20 mouse cellular contexts compared by ENCODE assay signal in genomic region chr8:83079534-83079844, GRCm38 (mm10).
DNase-seq lines count a peak whose midpoint lies in the region; ATAC-seq and TF ChIP-seq lines count a peak whose summit lies in the region.
"Had no signal": no experiment of that assay in that cellular context is flagged by ENCODE, and none has a peak within 500 bp of the region (broad histone marks: within the 10 kb centered on the region; RNA-seq: fewer than 3 reads in every experiment).

No protein-coding gene starts in this region.

- DNase-seq in heart, embryonic 10.5 days (ENCODE audit: low spot score): peak; percentile 69
- DNase-seq in heart, adult 2 months: no peak
- no peak for DNase-seq in kidney, postnatal 25 days
- DNase-seq in retina, postnatal 1 day: peak; percentile 17
- DNase-seq in retina, embryonic 14.5 days (ENCODE audit: low spot score): no peak
- DNase-seq: adrenal gland, adult 2 months; adrenal gland, postnatal 25 days; cerebellum, adult 18-20 months; cerebellum, adult 9-11 months; cerebellum, postnatal 36 days; gastrocnemius, postnatal 10 days; heart, postnatal 36 days had no signal

- TF ChIP-seq EP300 in heart, adult 2 months (IDR thresholded peaks at IDR 0.05; ENCODE audit: insufficient read depth, low read depth, low read length): no peak

- H3K9ac ChIP-seq in heart, adult 2 months (ENCODE audit: low read depth, low read length): no peak overlapping the region
- no peak overlapping the region for H3K9ac ChIP-seq in kidney, embryonic 16.5 days (replicated peaks; ENCODE audit: low read length)
- H3K9ac ChIP-seq: embryonic facial prominence, embryonic 15.5 days; heart, embryonic 13.5 days; hindbrain, embryonic 12.5 days had no signal

- 82% methylated on average over 5 of the region's 5 CpGs for whole genome bisulfite sequencing in heart, embryonic 10.5 days
- 99% methylated on average over 5 of the region's 5 CpGs for WGBS in heart, adult 2 months
- WGBS in kidney, embryonic 16.5 days: 75% methylated on average over 5 of the region's 5 CpGs

- H3K9me3 ChIP-seq in heart, embryonic 10.5 days: no peaks in the 10 kb centered on the region
- H3K9me3 ChIP-seq in kidney, embryonic 16.5 days (ENCODE audit: low read length): no peaks in the 10 kb centered on the region
- H3K9me3 ChIP-seq: embryonic facial prominence, embryonic 15.5 days; forebrain, embryonic 10.5 days; heart, embryonic 13.5 days; hindbrain, embryonic 12.5 days had no signal

- no peaks in the 10 kb centered on the region for H3K27me3 ChIP-seq in heart, embryonic 10.5 days (ENCODE audit: insufficient read depth, poor library complexity, severe bottlenecking)
- no peaks in the 10 kb centered on the region for H3K27me3 ChIP-seq in heart, adult 2 months (ENCODE audit: control insufficient read depth, insufficient read depth, low read length)
- H3K27me3 ChIP-seq in kidney, embryonic 16.5 days (ENCODE audit: insufficient read depth, low read length): no peaks in the 10 kb centered on the region
- H3K27me3 ChIP-seq: embryonic facial prominence, embryonic 15.5 days; heart, embryonic 13.5 days; hindbrain, embryonic 12.5 days had no signal

- no peak overlapping the region for H3K4me2 ChIP-seq in kidney, embryonic 16.5 days (replicated peaks; ENCODE audit: low read depth, low read length)
- H3K4me2 ChIP-seq: embryonic facial prominence, embryonic 15.5 days; heart, embryonic 13.5 days; hindbrain, embryonic 12.5 days had no signal

- H3K36me3 ChIP-seq in heart, embryonic 10.5 days: no peaks in the 10 kb centered on the region
- no peaks in the 10 kb centered on the region for H3K36me3 ChIP-seq in heart, adult 2 months (ENCODE audit: control insufficient read depth, insufficient read depth, low read length)
- H3K36me3 ChIP-seq in kidney, embryonic 16.5 days (ENCODE audit: insufficient read depth, low read length): 0 out of 2 replicates have a peak, but pooled peaks cover 4% of the 10 kb centered on the region
- H3K36me3 ChIP-seq: embryonic facial prominence, embryonic 15.5 days; forebrain, embryonic 10.5 days; heart, embryonic 13.5 days; hindbrain, embryonic 12.5 days had no signal

- no peak for TF ChIP-seq CTCF in heart, adult 2 months (IDR thresholded peaks at IDR 0.05)

- H3K4me3 ChIP-seq in heart, embryonic 10.5 days: no peak overlapping the region
- no peak overlapping the region for H3K4me3 ChIP-seq in heart, adult 2 months
- H3K4me3 ChIP-seq in kidney, embryonic 16.5 days (ENCODE audit: low read length): no peak overlapping the region
- H3K4me3 ChIP-seq: embryonic facial prominence, embryonic 15.5 days; erythroblast, embryonic 14.5 days; forebrain, embryonic 10.5 days; heart, embryonic 13.5 days; hindbrain, embryonic 12.5 days had no signal

- TF ChIP-seq POLR2A in heart, adult 2 months (IDR thresholded peaks at IDR 0.05; ENCODE audit: insufficient read depth, low read depth, low read length): no peak

- H3K27ac ChIP-seq in heart, embryonic 10.5 days: no peak overlapping the region
- H3K27ac ChIP-seq in heart, adult 2 months: no peak overlapping the region
- peak overlapping the region; percentile 7; the same call in 1 of the 2 replicates for H3K27ac ChIP-seq in kidney, embryonic 16.5 days (ENCODE audit: low read length)
- H3K27ac ChIP-seq: embryonic facial prominence, embryonic 15.5 days; forebrain, embryonic 10.5 days; heart, embryonic 13.5 days; hindbrain, embryonic 12.5 days had no signal

- no peaks in the 10 kb centered on the region for H3K79me2 ChIP-seq in heart, adult 2 months (replicated peaks; ENCODE audit: control insufficient read depth, insufficient read depth, low read length)

- ATAC-seq in kidney, embryonic 16.5 days (ENCODE audit: low FRiP score, low TSS enrichment): no peak
- ATAC-seq: forebrain, embryonic 16.5 days; hindbrain, embryonic 16.5 days had no signal

- H3K4me1 ChIP-seq in heart, embryonic 10.5 days: 0 out of 2 replicates have a peak, but pooled peaks cover 9% of the 10 kb centered on the region
- no peaks in the 10 kb centered on the region for H3K4me1 ChIP-seq in heart, adult 2 months (ENCODE audit: control insufficient read depth, insufficient read depth, low read length)
- H3K4me1 ChIP-seq in kidney, embryonic 16.5 days (ENCODE audit: insufficient read depth, low read length): peaks cover 16% of the 10 kb centered on the region; the same call in 1 of the 2 replicates

- intact Hi-C loops in heart, adult 2 months (cut with DNase I): no loop called here

Comparison
In these comparisons a context has a peak if more than half of its experiments do, and no peak if none do; other contexts are left out.
1. DNase-seq: peak in heart, embryonic 10.5 days (single experiment) and retina, postnatal 1 day (single experiment); none in heart, adult 2 months (0 of 2), kidney, postnatal 25 days (0 of 2) and retina, embryonic 14.5 days (single experiment).